Mouse (Mus musculus) spleen, postnatal 10 days (tissue): Measurements from ENCODE around the gene Rai1.

Experiments used
- DNase-seq, 2 experiments: peaks; one replicate each; pipeline ENCODE4 v3.0.0; 2021 to 2022; ENCODE audit warnings: low spot score in 2 of 2

Rai1 gene

GRCm38 (mm10) chr11:60127863-60128512 lies 23.2 kb downstream of the Rai1 start:
- no peak for DNase-seq

- peak in 1 of 2 experiments; percentile 40 for DNase-seq
These were observed 25.7 kb downstream of the Rai1 start for GRCm38 (mm10) chr11:60130516-60130915.

GRCm38 (mm10) chr11:60132061-60132460 lies 27.2 kb downstream of the Rai1 start:
- DNase-seq = no peak

- DNase-seq = no peak
These were observed 31.7 kb downstream of the Rai1 start for GRCm38 (mm10) chr11:60136491-60136890.

- no peak for DNase-seq
These were observed 32.4 kb downstream of the Rai1 start for GRCm38 (mm10) chr11:60137170-60137569.

GRCm38 (mm10) chr11:60139141-60139733 lies 34.4 kb downstream of the Rai1 start:
- peak in 1 of 2 experiments; percentile 35 for DNase-seq

GRCm38 (mm10) chr11:60139734-60140371 lies 35.0 kb downstream of the Rai1 start:
- peak; percentile 15 to 48 for DNase-seq

GRCm38 (mm10) chr11:60140586-60141284 lies 35.9 kb downstream of the Rai1 start:
- no peak for DNase-seq

GRCm38 (mm10) chr11:60141285-60141608 lies 36.4 kb downstream of the Rai1 start:
- no peak for DNase-seq

- DNase-seq = no peak
These were observed 38.3 kb downstream of the Rai1 start for GRCm38 (mm10) chr11:60143086-60143485.

GRCm38 (mm10) chr11:60146170-60146569 lies 41.4 kb downstream of the Rai1 start:
- DNase-seq = no peak

- no peak for DNase-seq
These were observed 43.8 kb downstream of the Rai1 start for GRCm38 (mm10) chr11:60148591-60148990.

GRCm38 (mm10) chr11:60149086-60149485 lies 44.3 kb downstream of the Rai1 start:
- DNase-seq = no peak

GRCm38 (mm10) chr11:60150677-60151076 lies 45.9 kb downstream of the Rai1 start:
- no peak for DNase-seq

- DNase-seq = no peak
These were observed 47.5 kb downstream of the Rai1 start for GRCm38 (mm10) chr11:60152339-60152738.

- no peak for DNase-seq
These were observed 49.1 kb downstream of the Rai1 start for GRCm38 (mm10) chr11:60153936-60154335.

- DNase-seq = no peak
These were observed 50.9 kb downstream of the Rai1 start for GRCm38 (mm10) chr11:60155690-60156089.

GRCm38 (mm10) chr11:60158271-60158670 lies 53.5 kb downstream of the Rai1 start:
- DNase-seq = no peak

- peak in 1 of 2 experiments; percentile 50 for DNase-seq
These were observed 55.1 kb downstream of the Rai1 start for GRCm38 (mm10) chr11:60159955-60160354.

GRCm38 (mm10) chr11:60160454-60161114 lies 55.8 kb downstream of the Rai1 start:
- no peak for DNase-seq

GRCm38 (mm10) chr11:60161146-60161874 lies 56.5 kb downstream of the Rai1 start:
- no peak for DNase-seq
